Mouse (Mus musculus) MEL (cell line): ENCODE data around the gene Epb41l1. TPM values are rescaled to one million over a fixed set of nuclear protein-coding genes. Genes with fewer than 3 reads are reported as not detected.

ENCODE experiments used
- DNase-seq: peaks from one replicate; pipeline ENCODE4 v3.0.0; 2011; ENCODE audit warnings: low read depth, low spot score
- H3K27ac ChIP-seq: 2 replicates; pipeline ENCODE4 v1.5.1; 2012; ENCODE audit warnings: low read depth, mild to moderate bottlenecking, control low read depth, low read length, moderate library complexity; ENCODE audit not compliant: control insufficient read depth
- H3K27me3 ChIP-seq, 2 experiments: fragments of 150-350 bp in 1 of 2; sonication (generic) in 1 of 2; 2 replicates each; pipeline ENCODE4 v1.6.1; 2012; ENCODE audit warnings: low read length in 2 of 2, mild to moderate bottlenecking in 2 of 2, improper control_type of control experiment in 1 of 2, moderate library complexity in 1 of 2; ENCODE audit not compliant: insufficient read depth in 2 of 2, control insufficient read depth in 1 of 2
- H3K36me3 ChIP-seq, 2 experiments: 2 replicates each; pipeline ENCODE4 v1.6.1; 2012 to 2014; ENCODE audit warnings: low read length in 2 of 2, improper control_type of control experiment in 1 of 2, inconsistent platforms in 1 of 2, mild to moderate bottlenecking in 1 of 2; ENCODE audit not compliant: insufficient read depth in 2 of 2, control insufficient read depth in 1 of 2
- H3K4me1 ChIP-seq, 2 experiments: fragments of 150-350 bp in 1 of 2; sonication (generic) in 1 of 2; 2 replicates each; pipeline ENCODE4 v1.6.1; 2012; ENCODE audit warnings: low read length in 2 of 2, improper control_type of control experiment in 1 of 2, mild to moderate bottlenecking in 1 of 2; ENCODE audit not compliant: insufficient read depth in 2 of 2, control insufficient read depth in 1 of 2
- H3K4me3 ChIP-seq, 2 experiments: fragments of 150-350 bp in 1 of 2; sonication (generic) in 1 of 2; 2 replicates each; pipeline ENCODE4 v1.5.1; 2012; ENCODE audit warnings: low read depth in 2 of 2, low read length in 2 of 2, mild to moderate bottlenecking in 2 of 2, moderate library complexity in 2 of 2, control low read depth in 1 of 2, improper control_type of control experiment in 1 of 2; ENCODE audit not compliant: control insufficient read depth in 1 of 2, insufficient read depth in 1 of 2
- H3K79me2 ChIP-seq: 2 replicates; pipeline ENCODE4 v1.6.1; 2012; ENCODE audit warnings: mild to moderate bottlenecking, low read length, moderate library complexity; ENCODE audit not compliant: control insufficient read depth, poor library complexity, insufficient read depth
- H3K9ac ChIP-seq: 2 replicates; pipeline ENCODE4 v1.6.1; 2012; ENCODE audit warnings: low read depth, mild to moderate bottlenecking, control low read depth, low read length, moderate library complexity; ENCODE audit not compliant: control insufficient read depth, poor library complexity, severe bottlenecking
- H3K9me3 ChIP-seq: fragments of 150-350 bp; sonication (generic); replicated peaks from 2 replicates; pipeline ENCODE4 v1.6.1; 2012; ENCODE audit warnings: mild to moderate bottlenecking, low read length, improper control_type of control experiment, moderate library complexity; ENCODE audit not compliant: insufficient read depth
- BHLHE40 ChIP-seq: IDR thresholded peaks from 2 replicates; pipeline ENCODE4 v1.6.1; 2012; ENCODE audit warnings: low read depth, mild to moderate bottlenecking, inconsistent platforms, low read length, improper control_type of control experiment, borderline replicate concordance
- CHD1 ChIP-seq: IDR thresholded peaks from 2 replicates; pipeline ENCODE4 v1.6.1; 2012; ENCODE audit warnings: low read depth, mild to moderate bottlenecking, inconsistent platforms, low read length, improper control_type of control experiment
- CHD2 ChIP-seq: IDR thresholded peaks from 2 replicates; pipeline ENCODE4 v1.6.1; 2011; ENCODE audit warnings: low read length, improper control_type of control experiment
- E2F4 ChIP-seq: IDR thresholded peaks from 2 replicates; pipeline ENCODE4 v1.6.1; 2011; ENCODE audit warnings: low read depth, low read length, improper control_type of control experiment, borderline replicate concordance
- GATA1 ChIP-seq: IDR thresholded peaks from 2 replicates; pipeline ENCODE4 v1.6.1; 2011; ENCODE audit warnings: low read depth, low read length, improper control_type of control experiment
- MAFK ChIP-seq: IDR thresholded peaks from 2 replicates; pipeline ENCODE4 v1.6.1; 2011; ENCODE audit warnings: low read depth, mild to moderate bottlenecking, low read length, improper control_type of control experiment, borderline replicate concordance
- MAX ChIP-seq: IDR thresholded peaks from 2 replicates; pipeline ENCODE4 v1.6.1; 2011; ENCODE audit warnings: low read length, improper control_type of control experiment
- MAZ ChIP-seq: IDR thresholded peaks from 2 replicates; pipeline ENCODE4 v1.6.1; 2012; ENCODE audit warnings: low read depth, mild to moderate bottlenecking, inconsistent platforms, low read length, improper control_type of control experiment
- MYB ChIP-seq: IDR thresholded peaks from 2 replicates; pipeline ENCODE4 v1.6.1; 2011; ENCODE audit warnings: mild to moderate bottlenecking, low read depth, low read length, improper control_type of control experiment
- POLR2A ChIP-seq, 2 experiments: IDR thresholded peaks; 2 replicates each; pipeline ENCODE4 v1.6.1; 2011 to 2012; ENCODE audit warnings: low read length in 2 of 2, mild to moderate bottlenecking in 2 of 2, control low read depth in 1 of 2, improper control_type of control experiment in 1 of 2, low read depth in 1 of 2, moderate library complexity in 1 of 2; ENCODE audit not compliant: control insufficient read depth in 1 of 2, insufficient read depth in 1 of 2, poor library complexity in 1 of 2
- POLR2AphosphoS5 ChIP-seq: IDR thresholded peaks from 2 replicates; pipeline ENCODE4 v1.6.1; 2012; ENCODE audit warnings: low read depth, borderline replicate concordance, mild to moderate bottlenecking, inconsistent platforms, low read length, moderate library complexity, mixed read lengths
- SMC3 ChIP-seq: IDR thresholded peaks from 2 replicates; pipeline ENCODE4 v1.6.1; 2011; ENCODE audit warnings: low read depth, low read length, improper control_type of control experiment
- TBP ChIP-seq: IDR thresholded peaks from 2 replicates; pipeline ENCODE4 v1.8.0; 2011; ENCODE audit warnings: low read depth, low read length, improper control_type of control experiment
- UBTF ChIP-seq: IDR thresholded peaks from 2 replicates; pipeline ENCODE4 v1.6.1; 2012; ENCODE audit warnings: low read depth, mild to moderate bottlenecking, inconsistent platforms, low read length, improper control_type of control experiment, moderate library complexity, borderline replicate concordance; ENCODE audit not compliant: insufficient read depth
- USF1 ChIP-seq: IDR thresholded peaks from 2 replicates; pipeline ENCODE4 v1.6.1; 2014; ENCODE audit warnings: low read depth, mild to moderate bottlenecking, inconsistent platforms, low read length, improper control_type of control experiment, moderate library complexity
- USF2 ChIP-seq, 2 experiments: IDR thresholded peaks; 2 replicates each; pipeline ENCODE4 v1.6.1; 2011 to 2012; ENCODE audit warnings: improper control_type of control experiment in 2 of 2, low read length in 2 of 2, borderline replicate concordance in 1 of 2, inconsistent platforms in 1 of 2, low read depth in 1 of 2, mild to moderate bottlenecking in 1 of 2; ENCODE audit not compliant: insufficient read depth in 1 of 2
- ZKSCAN1 ChIP-seq: IDR thresholded peaks from 2 replicates; pipeline ENCODE4 v1.6.1; 2012; ENCODE audit warnings: low read depth, mild to moderate bottlenecking, inconsistent platforms, low read length, improper control_type of control experiment, moderate library complexity
- ZMIZ1 ChIP-seq: IDR thresholded peaks from 2 replicates; pipeline ENCODE4 v1.6.1; 2012; ENCODE audit warnings: low read depth, mild to moderate bottlenecking, inconsistent platforms, low read length, improper control_type of control experiment, moderate library complexity
- polyA plus RNA-seq, 2 experiments: library from polyadenylated mRNA; stranded (reverse) in 1 of 2; unstranded in 1 of 2; fragments of >175 nt in 1 of 2; fragments of >200 nt in 1 of 2; gene quantifications; 2 replicates each; pipeline versions ENCODE4 v1.2.1 to v1.2.4; 2012; ENCODE audit warnings: low replicate concordance in 2 of 2, low read depth in 1 of 2; ENCODE audit not compliant: insufficient read length in 2 of 2, insufficient read depth in 1 of 2, missing spikeins in 1 of 2
- total RNA-seq: library from RNA; depleted of rRNA; stranded (reverse); fragments of 300-350 nt; gene quantifications from 2 replicates; pipeline ENCODE4 v1.2.3, GENCODE M21; 2012

Epb41l1 gene
- total and polyA plus RNA-seq, 3 experiments, result 1.5 to 7.3 TPM; not detected in 1

- Histone ChIP-seq H3K4me3 (no peak overlapping the region), H3K79me2 (no peaks in the 10 kb centered on the region), H3K27me3 (peaks cover 0 to 2% of the 10 kb centered on the region in 2 experiments; a peak in 2 of 4 replicates), H3K27ac (no peak overlapping the region), H3K9me3 (no peaks in the 10 kb centered on the region), H3K9ac (no peak overlapping the region), H3K36me3 (no peaks in the 10 kb centered on the region; a peak in 1 of 4 replicates), H3K4me1 (peaks cover 0 to 3% of the 10 kb centered on the region in 2 experiments; a peak in 2 of 4 replicates)
- DNase-seq, result no peak
- no peak for TF ChIP-seq CHD2
- no peak for TF ChIP-seq USF2 (IDR thresholded peaks at IDR 0.05; ENCODE audit: borderline replicate concordance in 1 of 2, insufficient read depth in 1 of 2, low read depth in 1 of 2, low read length in 2 of 2)
These were observed 46.8 kb downstream of the Epb41l1 start for GRCm38 (mm10) chr2:156467538-156467937.

- no peak overlapping the region for H3K9ac ChIP-seq
- H3K4me1 ChIP-seq, result peaks cover 0 to 5% of the 10 kb centered on the region in 2 experiments; a peak in 1 of 4 replicates
- H3K4me3 ChIP-seq, result no peak overlapping the region
- no peak for DNase-seq
- H3K9me3 ChIP-seq, result no peaks in the 10 kb centered on the region
- peaks cover 0 to 2% of the 10 kb centered on the region in 2 experiments; a peak in 2 of 4 replicates for H3K27me3 ChIP-seq
- no peak overlapping the region for H3K27ac ChIP-seq
- TF ChIP-seq ZMIZ1, result no peak
- TF ChIP-seq MYB, result no peak
- no peak for TF ChIP-seq USF1
- no peak for TF ChIP-seq CHD1
- no peak for TF ChIP-seq MAX
- TF ChIP-seq BHLHE40, result no peak
- no peak for TF ChIP-seq SMC3
- H3K36me3 ChIP-seq, result no peaks in the 10 kb centered on the region
- H3K79me2 ChIP-seq, result no peaks in the 10 kb centered on the region
These were observed 48.2 kb downstream of the Epb41l1 start for GRCm38 (mm10) chr2:156468890-156469289.

- Histone ChIP-seq H3K4me3 (no peak overlapping the region), H3K9ac (no peak overlapping the region), H3K36me3 (no peaks in the 10 kb centered on the region)
These were observed 48.8 kb downstream of the Epb41l1 start for GRCm38 (mm10) chr2:156469508-156469907.

More at GRCm38 (mm10) chr2:156469508-156469907, 48.8 kb downstream of the Epb41l1 start:
- DNase-seq, result no peak
- Histone ChIP-seq H3K27me3 (peaks cover 0 to 2% of the 10 kb centered on the region in 2 experiments; a peak in 2 of 4 replicates), H3K4me1 (peaks cover 0 to 6% of the 10 kb centered on the region in 2 experiments; a peak in 1 of 4 replicates), H3K79me2 (no peaks in the 10 kb centered on the region), H3K9me3 (no peaks in the 10 kb centered on the region), H3K27ac (no peak overlapping the region)
- TF ChIP-seq GATA1 (no peak), MAZ (no peak), POLR2AphosphoS5 (no peak), E2F4 (no peak), TBP (no peak), MAFK (no peak), ZMIZ1 (no peak), POLR2A (IDR thresholded peaks at IDR 0.05; ENCODE audit: control insufficient read depth in 1 of 2, insufficient read depth in 1 of 2, low read depth in 1 of 2, low read length in 2 of 2, poor library complexity in 1 of 2) (no peak), CHD2 (no peak), UBTF (no peak), USF1 (no peak), ZKSCAN1 (no peak), SMC3 (no peak)
